Mouse (Mus musculus): ENCODE measurements around the gene Lmln.

DNA sequence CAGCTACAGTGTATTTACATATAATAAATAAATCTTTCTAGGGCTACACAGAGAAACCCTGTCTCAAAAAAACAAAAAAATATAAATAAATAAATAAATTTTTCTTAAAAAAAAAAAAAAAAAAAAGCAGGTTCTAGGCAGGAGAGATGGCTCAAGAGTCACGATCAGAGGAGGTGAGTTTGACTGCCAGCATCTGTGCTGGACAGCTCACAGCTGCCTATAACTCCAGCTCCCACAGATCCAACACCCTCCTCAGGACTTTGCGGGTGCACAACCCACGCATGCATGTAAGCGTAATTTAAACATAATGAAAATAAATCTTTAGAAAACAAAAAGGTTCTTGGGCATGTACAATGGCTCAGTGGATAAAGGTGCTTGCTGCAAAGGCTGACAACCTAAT lies 26.3 kb upstream of the Lmln start:
- no peak for TF ChIP-seq CTCF (IDR thresholded peaks at IDR 0.05; ENCODE audit: extremely low read depth, insufficient read length, insufficient replicate concordance, low read depth, low read length)
- no peak for TF ChIP-seq POLR2A (IDR thresholded peaks at IDR 0.05; ENCODE audit: low read depth, low read length)

Measured in small intestine, adult 2 months (tissue).